Mouse (Mus musculus) gastrocnemius, adult 18-20 months (tissue): ENCODE measurements at regions not wholly inside any gene's neighbourhood (a gene's known extent, or its start where the extent isn't known, plus 50 kb on each side); places are given as distances from the start of the nearest gene placed in this dataset.

ENCODE experiments used
- DNase-seq: peaks from one replicate; pipeline ENCODE4 v3.0.0; 2021; ENCODE audit warnings: low spot score

DNA sequence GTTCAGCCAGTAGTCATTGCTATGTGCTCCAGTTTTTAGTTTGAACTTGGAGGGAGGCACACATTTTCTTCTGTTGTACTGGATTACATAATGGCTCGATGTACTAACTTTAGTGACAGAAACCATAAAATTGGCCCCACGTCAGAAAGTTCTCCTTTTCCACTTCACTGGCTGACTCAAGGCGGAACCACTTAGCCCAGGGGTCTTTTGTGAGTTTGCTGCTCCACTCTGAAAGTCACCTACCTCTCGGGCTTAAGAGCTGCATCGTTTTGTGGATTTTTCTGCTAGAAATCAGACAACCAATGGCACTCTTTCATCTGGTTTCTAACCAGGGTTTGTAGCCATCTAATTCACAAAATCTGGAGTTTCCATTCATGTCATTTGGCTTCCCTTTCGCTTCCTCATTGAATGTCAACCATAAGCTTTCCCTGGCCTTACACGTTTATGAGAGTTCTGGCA, 304.8 kb upstream of the Cited2 start:
- peak; percentile 33 for DNase-seq

DNA sequence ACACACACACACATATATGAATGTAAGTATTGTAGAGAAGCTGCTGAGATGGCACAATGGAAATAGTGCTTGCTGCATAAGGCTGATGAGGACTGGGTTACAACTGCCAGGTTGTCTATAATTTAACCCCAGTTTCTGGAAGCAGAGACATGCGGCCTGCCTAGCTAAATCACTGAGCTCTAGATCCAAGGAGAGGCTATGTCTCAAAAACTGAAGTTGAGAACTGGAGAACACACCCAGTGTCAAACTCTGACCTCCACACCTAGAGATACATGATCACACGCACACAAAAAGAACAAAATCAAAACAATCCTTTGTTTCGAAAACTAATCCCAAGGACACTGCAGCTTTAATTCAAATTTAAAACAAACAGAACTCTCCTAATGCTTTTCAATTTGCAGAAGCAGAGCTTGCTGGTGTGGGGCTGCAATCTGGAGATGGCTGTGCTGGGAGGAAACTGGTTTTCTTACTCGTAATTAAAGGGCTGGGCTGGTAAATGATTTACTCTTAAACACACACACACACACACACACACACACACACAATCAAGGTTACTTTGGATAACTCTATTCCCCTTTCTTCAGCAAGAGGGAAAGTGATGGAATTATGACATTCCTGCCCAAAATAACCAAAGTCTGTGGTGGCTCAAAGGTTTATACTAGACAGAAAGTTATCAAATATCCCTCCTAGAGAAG, 299.3 kb upstream of the Cited2 start:
- no peak for DNase-seq

DNA sequence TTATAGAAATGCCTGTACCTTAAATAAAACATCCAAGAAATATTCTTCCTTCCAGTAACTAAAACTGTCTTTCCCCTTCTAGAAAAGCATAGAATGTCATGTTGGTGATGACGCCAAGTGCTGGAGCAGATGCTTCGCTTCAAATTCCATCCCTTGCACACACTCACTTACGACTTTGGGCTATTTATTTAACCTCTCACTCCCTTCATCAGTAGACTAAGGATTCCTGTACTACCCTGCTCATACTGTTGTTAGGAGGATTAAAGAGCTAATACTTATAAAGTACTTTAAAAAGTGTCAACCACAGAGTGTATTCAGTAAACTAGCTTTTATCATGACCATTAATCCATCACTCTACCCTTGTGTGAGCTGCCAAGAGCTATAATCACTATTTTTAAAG, 296.8 kb upstream of the Cited2 start:
- DNase-seq: no peak

DNA sequence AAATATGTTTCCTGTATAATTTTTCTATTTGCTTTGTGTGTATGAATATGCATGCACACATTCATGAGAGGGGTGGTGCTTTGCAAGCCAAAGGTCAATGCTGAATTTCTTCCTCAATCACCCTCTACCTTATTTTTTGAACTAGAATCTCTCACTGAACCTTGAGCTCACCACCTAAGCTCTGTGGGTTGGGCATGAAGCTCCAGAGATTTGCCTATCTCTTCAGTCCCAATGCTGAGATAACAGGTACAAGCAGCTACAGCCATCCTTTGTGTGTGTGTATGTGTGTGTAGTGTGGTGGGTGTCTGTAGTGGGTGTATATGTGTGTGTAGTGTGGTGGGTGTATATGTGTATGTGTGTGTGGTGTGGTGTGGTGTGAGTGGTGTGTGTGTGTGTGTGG, 295.7 kb upstream of the Cited2 start:
- DNase-seq: no peak

DNA sequence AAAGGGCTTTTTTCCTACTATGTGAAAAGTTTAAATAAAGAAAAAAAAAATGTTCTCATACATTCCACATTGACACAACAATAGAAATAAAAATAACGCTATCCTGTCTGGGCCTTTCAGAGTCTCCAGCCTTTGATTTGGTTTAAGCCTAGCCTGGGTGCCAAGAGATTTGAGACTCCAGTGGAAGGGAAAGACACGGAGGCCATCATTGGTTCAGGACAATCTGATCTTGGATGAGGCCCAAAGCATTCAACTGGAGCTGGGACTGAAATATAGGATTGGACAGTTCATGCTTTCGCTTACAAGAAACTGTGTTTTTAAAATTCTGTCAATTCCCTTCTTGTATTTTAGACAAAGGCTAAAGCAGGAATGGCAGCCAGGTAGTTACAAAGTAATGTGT, 294.7 kb upstream of the Cited2 start:
- DNase-seq: no peak

DNA sequence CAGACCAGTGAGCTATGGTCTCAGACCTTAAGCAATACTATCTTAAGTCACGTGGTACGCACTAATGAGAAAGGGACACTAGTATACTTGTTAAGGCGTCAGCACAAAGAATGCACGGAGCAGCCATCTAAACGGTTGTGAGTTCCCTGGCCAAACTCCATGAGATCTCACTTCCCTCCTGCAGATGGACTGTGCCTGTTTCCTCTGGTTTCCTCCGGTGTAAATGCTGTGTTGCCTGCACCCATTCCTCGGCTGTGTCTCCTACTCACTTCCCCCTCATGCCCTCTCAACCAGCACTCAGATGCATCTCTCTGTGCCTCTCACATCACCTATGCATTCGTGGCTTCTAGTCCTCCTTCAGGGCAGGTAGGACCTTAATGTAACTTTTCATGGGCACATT, 291.9 kb upstream of the Cited2 start:
- DNase-seq: no peak

DNA sequence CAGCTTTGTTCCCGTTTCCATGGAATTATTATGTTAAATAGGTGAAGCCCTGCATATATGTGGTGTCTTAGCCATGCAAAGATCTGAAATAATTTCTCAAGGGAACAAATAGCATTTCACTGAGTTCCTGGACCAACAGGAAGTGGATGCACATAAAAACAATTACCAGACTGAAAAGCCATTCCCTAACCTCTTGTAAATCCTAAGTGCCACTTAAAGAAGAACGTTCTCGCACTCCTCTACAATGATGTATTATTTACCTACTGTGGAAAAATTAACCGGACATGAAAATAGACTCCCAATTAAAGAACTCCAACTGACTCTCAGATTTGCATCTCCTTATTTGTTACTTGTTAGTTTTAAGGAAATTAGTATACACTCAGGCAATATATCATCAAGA, 288.9 kb upstream of the Cited2 start:
- DNase-seq: no peak

DNA sequence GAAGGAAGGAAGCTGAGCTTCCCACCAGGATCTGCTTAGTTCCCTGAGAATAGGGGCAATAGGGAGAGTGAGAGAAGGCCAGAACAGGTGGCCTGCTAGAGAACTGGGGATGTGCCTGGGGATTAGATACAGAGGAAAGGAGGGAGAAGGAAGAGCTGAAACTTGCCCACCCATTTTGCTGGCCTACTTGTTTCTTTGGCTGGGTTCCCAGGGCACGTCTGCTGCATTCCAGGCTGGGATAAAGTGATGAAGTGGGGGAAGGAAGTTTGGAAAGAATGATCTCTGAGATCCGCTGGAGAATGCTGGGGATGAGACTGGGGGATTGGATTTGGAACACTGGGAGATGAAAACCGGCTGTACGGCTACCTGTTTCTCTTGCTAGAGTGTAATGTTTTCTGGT, 272.8 kb upstream of the Cited2 start:
- no peak for DNase-seq

DNA sequence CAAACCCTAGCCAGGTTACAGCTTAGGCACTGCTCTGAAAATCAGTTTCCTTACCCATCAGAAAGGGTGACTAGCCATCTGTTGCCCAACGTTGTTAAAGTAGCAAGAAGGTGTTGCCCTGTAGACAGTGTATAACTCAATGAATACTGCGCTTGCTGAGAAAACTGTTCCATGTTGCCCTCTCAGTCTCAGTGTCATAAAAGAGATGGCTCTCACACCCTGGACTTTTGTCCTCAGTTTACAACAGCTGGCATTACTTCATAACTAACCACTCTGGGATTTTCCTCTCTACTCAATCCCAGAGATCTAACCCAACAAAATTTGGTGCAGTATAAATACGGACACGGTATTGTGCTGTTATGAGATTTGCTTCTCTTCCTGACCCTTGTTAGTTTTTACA, 252.1 kb upstream of the Cited2 start:
- no peak for DNase-seq

DNA sequence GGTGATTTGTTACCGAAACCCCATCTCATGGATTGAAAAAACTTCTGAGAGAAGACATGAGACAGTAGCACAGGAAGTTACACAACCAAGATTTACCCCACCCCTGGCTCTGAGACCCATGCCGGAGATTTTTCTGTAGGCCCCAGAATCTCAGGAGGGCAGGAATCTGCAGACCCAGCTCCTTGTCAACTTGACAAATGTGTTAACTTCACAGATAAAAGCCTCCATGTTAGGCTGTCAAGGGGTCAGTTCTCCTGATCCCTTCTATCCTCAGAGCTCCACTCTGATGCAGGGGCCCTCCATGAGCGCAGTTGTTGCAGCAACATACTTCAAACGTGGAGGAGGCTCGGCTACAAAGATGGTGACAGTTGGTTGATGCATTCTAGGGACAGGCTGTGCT, 250.5 kb upstream of the Cited2 start:
- DNase-seq: no peak

DNA sequence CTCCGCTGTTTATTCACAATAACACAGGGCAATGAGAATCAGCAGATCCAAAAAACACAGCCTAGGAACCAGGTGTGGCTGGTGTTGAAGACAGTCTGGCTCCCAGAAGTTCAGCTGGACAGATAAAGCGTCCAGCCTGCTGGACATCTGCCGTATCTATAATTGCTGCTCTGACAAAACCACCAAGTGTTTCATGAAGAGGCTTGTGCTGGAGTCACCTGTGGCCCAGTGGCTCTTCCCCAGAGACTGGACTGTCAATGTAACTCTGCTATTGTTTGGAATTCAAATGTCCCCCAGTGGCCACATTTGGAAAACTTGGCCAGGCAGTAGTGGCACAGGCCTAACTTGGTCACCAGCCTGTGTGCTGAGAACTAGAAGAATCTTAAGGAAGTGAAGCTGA, 247.0 kb upstream of the Cited2 start:
- no peak for DNase-seq

DNA sequence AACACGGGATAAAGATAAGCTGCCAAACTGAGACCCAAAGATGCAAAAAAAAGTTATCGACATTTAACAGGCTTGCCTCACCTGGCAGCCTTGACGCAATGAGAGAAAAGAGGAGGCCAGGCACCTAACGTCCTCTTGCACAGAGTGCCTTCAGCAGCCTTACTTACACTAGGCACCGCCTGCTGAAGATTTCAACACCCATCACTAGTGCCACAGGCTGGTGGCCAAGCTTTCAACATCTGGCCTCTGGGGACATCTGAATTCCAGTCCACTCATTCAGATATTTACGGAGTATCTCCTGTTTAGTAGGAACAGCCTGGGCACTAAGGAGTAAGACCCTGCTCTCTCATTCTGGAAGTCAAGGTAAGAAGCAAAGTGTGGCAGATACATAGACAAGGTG, 246.3 kb upstream of the Cited2 start:
- peak; percentile 63 for DNase-seq

DNA sequence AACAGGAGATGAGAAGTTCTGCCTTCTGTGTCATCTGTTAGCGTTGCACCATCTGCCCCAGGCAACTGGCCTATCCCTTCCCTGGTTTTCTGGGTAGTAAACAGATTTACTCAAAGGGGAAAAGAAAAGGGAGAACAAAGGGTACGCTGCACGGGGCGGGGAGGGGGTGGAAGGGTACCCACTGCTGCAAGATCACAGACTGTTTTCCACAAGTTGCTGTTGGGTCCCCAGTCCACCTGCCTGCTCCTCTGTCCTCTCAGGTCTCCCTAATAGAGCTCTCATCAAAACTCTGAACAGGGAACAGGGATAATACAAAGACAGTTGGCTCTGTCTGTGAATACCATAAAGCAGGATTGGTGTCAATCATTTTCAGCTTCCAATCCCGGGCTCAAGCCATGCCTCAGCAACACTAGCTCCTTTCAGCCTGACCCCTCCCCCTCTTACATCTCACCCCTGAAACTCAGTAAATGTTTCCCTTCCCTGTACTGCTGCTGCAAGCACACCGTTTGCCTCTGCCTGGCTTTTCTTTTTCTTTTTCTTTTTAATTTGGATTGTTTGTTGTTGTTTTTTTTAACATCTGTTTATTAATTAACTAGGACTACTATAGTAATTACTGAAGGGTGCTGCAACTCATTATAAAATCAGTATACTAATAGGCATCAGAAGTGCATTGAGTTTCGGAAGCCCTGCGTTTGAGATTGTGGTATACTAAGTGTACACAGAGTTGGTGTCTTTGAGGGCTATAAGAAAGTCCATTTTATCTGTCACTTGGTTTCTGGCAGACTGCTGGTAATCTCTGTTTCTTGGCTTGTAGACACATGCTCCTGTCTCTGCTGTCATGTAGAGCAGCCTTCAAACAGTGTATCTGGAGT, 244.0 kb upstream of the Cited2 start:
- DNase-seq: no peak

DNA sequence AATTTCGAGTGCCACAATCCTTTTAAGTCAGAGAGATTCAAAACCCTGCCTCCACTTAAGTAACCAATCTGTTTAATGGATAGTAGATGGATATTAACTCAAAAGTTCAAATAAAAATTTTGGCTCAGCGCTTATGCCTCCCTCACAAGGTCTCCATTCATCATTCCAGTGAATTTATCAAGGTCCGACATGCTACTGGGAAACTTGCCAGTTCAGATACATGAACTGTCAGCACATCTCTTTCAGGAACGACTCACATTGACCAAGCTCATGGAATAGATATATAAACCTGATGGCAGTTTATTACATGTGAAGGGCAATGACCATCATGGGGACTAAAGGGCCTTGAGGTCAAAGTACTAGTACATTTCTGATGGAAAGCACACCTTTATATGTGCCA, 240.3 kb upstream of the Cited2 start:
- no peak for DNase-seq

DNA sequence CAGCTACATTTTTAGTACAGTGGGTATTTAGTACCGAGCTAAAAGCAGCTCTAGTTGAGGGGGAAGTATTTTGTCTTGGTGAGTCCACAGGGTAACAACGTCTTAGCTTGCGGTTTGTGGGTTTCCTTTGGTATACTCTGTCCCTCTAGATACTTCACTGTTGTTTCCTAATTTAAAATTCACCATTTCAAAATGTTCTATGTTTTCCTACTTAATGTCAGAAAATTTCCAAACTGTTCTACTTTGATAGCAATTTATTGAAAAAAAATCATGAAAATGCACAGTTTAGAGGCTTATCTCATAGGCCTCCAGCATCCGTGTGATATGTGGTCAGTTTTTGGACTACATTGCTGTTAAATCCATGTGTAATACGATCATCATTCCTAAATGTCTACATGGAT, 238.0 kb upstream of the Cited2 start:
- no peak for DNase-seq

DNA sequence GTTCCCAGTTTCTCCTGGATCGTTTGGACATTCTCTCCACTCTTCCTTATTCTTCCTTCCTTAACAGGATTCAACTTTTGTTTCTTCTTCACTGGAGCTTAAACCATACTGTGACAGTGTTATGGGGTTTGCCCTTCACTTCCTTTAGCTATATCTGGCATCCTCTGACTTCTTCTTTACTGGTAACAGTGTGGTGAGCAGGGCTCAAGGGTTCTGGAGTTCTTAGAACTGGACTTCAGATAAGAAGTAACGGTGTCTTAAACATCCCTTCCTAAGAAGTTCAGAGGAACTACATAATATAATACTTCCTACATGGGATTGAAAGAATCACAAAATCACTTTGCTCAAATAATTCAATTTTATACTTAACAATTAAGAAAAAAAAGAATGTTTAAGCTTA, 237.5 kb upstream of the Cited2 start:
- no peak for DNase-seq

DNA sequence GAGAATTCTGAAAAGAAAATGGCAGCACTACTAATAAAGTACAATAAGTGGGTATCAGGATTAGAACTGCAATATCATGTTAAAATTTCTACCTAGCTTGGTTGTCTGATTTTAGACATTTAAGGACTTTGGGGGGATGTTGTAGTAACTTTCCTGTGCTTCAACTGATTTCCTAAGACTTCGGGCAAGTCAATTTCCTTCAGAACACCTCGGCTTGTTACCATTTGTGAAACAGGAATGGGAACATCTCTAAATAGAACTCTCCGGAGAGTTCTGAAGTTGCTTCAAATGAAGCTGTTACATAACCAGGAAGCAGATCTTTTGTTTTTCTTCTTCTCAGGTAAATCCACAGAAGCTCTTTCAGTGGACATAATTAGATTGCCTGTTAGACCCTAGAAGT, 237.0 kb upstream of the Cited2 start:
- DNase-seq: no peak

DNA sequence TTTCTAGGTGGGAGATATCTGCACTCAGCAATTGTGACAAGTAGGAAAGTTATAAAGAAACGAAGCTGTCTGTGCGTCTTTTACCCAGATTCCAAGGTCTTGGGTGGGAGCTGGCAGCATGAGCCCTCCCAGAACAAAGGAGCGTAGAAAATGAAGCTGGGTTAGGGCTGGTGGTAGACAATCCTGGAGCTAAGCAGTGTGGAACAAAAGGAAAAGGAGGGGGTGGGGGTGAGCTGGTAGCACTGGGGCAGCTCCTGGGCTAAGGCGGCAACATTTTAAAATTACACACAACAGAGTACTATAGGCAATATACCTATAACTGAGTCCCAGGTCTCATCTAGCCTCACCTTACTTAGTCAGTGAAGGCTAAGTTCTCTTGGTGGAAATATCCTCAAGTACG, 235.6 kb upstream of the Cited2 start:
- no peak for DNase-seq

DNA sequence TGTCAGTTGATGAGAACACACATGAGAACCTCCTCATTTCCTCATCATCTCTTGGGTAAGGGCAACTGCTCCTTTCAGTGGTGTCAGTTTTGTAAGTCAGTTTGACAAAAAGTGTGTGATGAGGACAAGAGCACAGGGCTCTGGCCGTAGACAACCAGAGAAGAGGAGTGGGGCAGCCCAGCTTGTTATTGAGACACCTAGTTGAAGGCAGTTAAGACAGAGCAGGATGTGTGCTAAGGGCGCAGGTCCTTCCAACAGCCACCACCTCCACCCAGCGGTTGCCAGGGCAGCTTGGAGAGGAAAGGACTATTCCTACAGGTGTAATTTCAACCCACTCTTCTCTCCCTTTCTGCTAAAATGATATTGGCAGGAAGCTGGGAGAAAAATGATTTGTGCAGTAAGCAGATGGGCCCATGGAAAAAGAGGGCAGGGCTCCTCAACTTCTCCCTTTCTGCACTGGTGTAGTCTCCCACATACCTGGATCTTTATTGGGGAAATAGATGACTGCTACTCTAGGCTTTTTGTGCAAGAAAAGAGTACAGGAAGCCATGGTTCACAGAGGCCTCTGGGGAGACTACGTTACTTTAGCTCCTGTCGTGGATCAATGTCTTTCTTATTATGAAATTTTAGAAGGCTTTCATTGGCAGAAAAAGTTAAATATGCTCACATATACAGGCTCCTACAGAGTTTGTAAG, 231.3 kb upstream of the Cited2 start:
- DNase-seq: no peak

DNA sequence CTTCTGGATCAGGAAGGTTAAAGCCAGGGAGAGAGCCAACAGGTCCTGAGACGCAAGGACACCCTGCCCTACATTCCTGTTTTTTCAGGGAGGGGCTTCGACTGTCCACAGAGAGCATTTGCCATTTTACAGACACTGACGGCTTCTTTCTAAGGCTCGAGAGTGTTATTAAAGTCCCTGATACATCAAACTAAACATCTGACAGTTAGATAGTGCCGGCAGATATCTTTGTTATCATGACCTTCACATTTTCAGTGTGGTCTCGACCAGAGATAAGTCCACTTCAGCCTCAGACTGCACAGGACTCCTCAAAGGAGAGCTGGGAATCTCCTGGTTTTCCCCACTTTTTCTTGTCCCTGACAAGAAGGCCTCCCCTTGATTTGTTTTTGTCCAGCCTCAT, 229.9 kb upstream of the Cited2 start:
- no peak for DNase-seq

DNA sequence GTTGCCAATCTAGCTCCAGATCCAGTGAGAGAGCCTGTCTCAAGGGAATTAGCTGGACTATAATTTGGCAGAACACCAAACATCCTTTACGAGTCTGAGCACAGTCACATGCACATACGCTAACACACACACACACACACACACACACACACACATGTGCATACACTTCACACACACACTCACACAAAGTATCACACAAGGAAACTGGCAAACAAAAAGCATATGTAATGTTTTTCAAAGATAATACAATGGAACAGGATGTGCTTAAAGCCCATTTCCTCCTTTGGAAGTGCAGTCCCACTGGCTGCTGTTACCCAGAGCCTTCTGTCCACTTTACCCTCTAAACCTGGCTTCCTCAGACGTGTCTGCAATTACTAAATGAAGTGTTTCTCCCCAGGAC, 226.2 kb upstream of the Cited2 start:
- DNase-seq: no peak

DNA sequence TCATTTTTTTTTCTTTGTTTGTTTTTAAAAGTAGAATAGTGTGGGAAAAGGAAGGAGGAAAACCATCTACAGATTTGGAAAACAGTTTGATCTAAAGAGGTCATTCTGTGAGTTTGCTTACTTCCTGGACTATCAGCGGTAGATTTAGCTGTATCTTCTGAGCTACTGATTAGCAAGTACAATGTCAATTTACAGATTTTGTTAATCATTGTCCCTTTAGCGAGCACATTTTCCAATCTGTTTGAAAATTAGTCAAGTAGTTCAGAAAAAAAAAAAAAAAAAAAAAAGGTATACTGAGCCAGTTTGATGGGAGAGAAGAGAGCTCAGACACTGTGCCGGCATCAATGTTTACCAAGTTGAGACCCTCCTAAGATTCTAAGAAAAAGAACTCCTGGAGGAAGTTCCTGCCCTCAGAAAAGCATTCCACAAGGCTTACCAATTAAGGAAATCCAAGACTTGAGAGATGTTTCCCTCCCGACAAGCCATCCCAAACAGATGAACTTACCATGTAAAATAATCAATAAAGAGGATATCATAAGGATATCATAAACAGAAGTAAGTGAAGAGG, 212.3 kb upstream of the Cited2 start:
- DNase-seq: no peak
